Mouse (Mus musculus): ENCODE data around the gene Ttll11. TPM values are rescaled to one million over a fixed set of nuclear protein-coding genes. Genes with fewer than 3 reads are reported as not detected.

The Ttll11 gene
- total and polyA plus RNA-seq, 2 experiments from 2014 or later, result 1.7 to 5.0 TPM

DNA sequence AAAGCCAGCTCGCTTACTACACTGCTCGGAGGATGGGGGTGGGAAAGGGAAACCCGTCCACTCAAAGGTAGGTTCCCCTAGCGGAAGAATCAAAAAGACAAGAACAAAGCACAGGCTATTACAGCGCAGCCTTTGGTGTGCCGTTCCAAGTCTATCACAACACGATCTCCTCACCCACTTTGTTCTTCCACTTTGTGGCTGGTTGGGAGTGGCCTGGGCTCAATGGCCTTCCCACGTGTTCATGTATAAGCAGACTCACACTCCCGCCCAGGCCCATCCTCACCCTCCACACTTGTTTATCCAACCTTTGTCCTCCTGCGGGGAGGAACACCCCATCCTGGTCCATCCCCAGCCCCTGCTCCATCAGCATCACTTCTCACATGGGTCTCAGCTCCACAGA is 196.3 kb downstream of the Ttll11 start:
- Histone ChIP-seq H3K4me3 (ENCODE audit: low read depth, low read length) (no peak overlapping the region), H3K9ac (replicated peaks; ENCODE audit: low read depth, low read length) (no peak overlapping the region), H3K27ac (ENCODE audit: low read depth) (no peak overlapping the region), H3K36me3 (replicated peaks; ENCODE audit: control insufficient read depth, insufficient read depth, low read length) (no peaks in the 10 kb centered on the region), H3K4me2 (ENCODE audit: low read depth, low read length) (no peak overlapping the region), H3K4me1 (ENCODE audit: control insufficient read depth, insufficient read depth) (no peaks in the 10 kb centered on the region), H3K27me3 (ENCODE audit: control insufficient read depth, insufficient read depth, low read length) (no peaks in the 10 kb centered on the region), H3K9me3 (replicated peaks; ENCODE audit: control insufficient read depth, low read length) (no peaks in the 10 kb centered on the region)
- no peak for DNase-seq (ENCODE audit: low spot score)
- 65% methylated on average over 10 of the region's 10 CpGs for WGBS
- TF ChIP-seq EP300 (IDR thresholded peaks at IDR 0.05; ENCODE audit: low read depth), result no peak
- TF ChIP-seq CTCF (IDR thresholded peaks at IDR 0.05; ENCODE audit: low read depth), result no peak
- ATAC-seq (ENCODE audit: insufficient read depth, low read depth), result no peak

DNA sequence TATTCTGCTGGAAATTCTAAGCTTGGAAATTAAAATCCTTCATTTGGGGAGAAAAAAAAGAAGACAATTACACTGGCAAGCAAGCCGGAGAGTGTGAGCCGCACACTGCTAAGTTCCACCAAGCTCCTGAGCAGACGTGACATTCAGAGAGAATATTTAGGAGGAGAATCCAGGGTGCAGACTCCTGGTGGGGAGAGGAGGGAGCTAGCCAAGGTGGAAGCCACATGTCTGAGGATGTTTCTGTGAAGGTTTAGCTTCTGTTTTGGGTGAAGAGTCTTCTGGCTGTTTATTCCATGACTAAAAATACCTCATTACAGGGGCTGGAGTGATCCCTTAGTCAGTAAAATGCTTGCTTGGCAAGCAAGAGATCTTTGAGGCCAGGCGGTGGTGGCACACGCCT is 200.4 kb downstream of the Ttll11 start:
- DNase-seq (ENCODE audit: low spot score), result no peak
- Histone ChIP-seq H3K4me1 (ENCODE audit: control insufficient read depth, insufficient read depth) (peaks cover 5% of the 10 kb centered on the region), H3K9ac (replicated peaks; ENCODE audit: low read depth, low read length) (no peak overlapping the region), H3K9me3 (replicated peaks; ENCODE audit: control insufficient read depth, low read length) (no peaks in the 10 kb centered on the region), H3K27me3 (ENCODE audit: control insufficient read depth, insufficient read depth, low read length) (no peaks in the 10 kb centered on the region), H3K36me3 (replicated peaks; ENCODE audit: control insufficient read depth, insufficient read depth, low read length) (no peaks in the 10 kb centered on the region), H3K4me2 (ENCODE audit: low read depth, low read length) (no peak overlapping the region), H3K27ac (ENCODE audit: low read depth) (no peak overlapping the region), H3K4me3 (ENCODE audit: low read depth, low read length) (no peak overlapping the region)
- ATAC-seq (ENCODE audit: insufficient read depth, low read depth), result no peak
- TF ChIP-seq EP300 (IDR thresholded peaks at IDR 0.05; ENCODE audit: low read depth) (no peak), CTCF (IDR thresholded peaks at IDR 0.05; ENCODE audit: low read depth) (no peak)
- WGBS, result 81% methylated on average over 5 of the region's 5 CpGs

- TF ChIP-seq EP300 (IDR thresholded peaks at IDR 0.05; ENCODE audit: low read depth), result no peak
- no peak for TF ChIP-seq CTCF (IDR thresholded peaks at IDR 0.05; ENCODE audit: low read depth)
- Histone ChIP-seq H3K4me1 (ENCODE audit: control insufficient read depth, insufficient read depth) (peaks cover 5% of the 10 kb centered on the region), H3K4me2 (ENCODE audit: low read depth, low read length) (0 out of 2 replicates have a peak overlapping the region, but pooled peaks have one; percentile 8), H3K27ac (ENCODE audit: low read depth) (no peak overlapping the region), H3K4me3 (ENCODE audit: low read depth, low read length) (no peak overlapping the region), H3K36me3 (replicated peaks; ENCODE audit: control insufficient read depth, insufficient read depth, low read length) (no peaks in the 10 kb centered on the region), H3K27me3 (ENCODE audit: control insufficient read depth, insufficient read depth, low read length) (no peaks in the 10 kb centered on the region), H3K9ac (replicated peaks; ENCODE audit: low read depth, low read length) (no peak overlapping the region), H3K9me3 (replicated peaks; ENCODE audit: control insufficient read depth, low read length) (no peaks in the 10 kb centered on the region)
- WGBS, result 71% methylated on average over 9 of the region's 9 CpGs
- no peak for DNase-seq (ENCODE audit: low spot score)
- ATAC-seq (ENCODE audit: insufficient read depth, low read depth), result no peak
Observed at GRCm38 (mm10) chr2:35776935-35777334, 202.8 kb downstream of the Ttll11 start.

- Histone ChIP-seq H3K9ac (replicated peaks; ENCODE audit: low read depth, low read length) (no peak overlapping the region), H3K27ac (ENCODE audit: low read depth) (peak overlapping the region; percentile 36; the same call in 1 of the 2 replicates), H3K9me3 (replicated peaks; ENCODE audit: control insufficient read depth, low read length) (no peaks in the 10 kb centered on the region), H3K27me3 (ENCODE audit: control insufficient read depth, insufficient read depth, low read length) (no peaks in the 10 kb centered on the region), H3K4me2 (ENCODE audit: low read depth, low read length) (no peak overlapping the region), H3K4me1 (ENCODE audit: control insufficient read depth, insufficient read depth) (peaks cover 5% of the 10 kb centered on the region), H3K4me3 (ENCODE audit: low read depth, low read length) (no peak overlapping the region), H3K36me3 (replicated peaks; ENCODE audit: control insufficient read depth, insufficient read depth, low read length) (no peaks in the 10 kb centered on the region)
- ATAC-seq (ENCODE audit: insufficient read depth, low read depth) (peak; percentile 92), DNase-seq (ENCODE audit: low spot score) (peak; percentile 81)
- TF ChIP-seq CTCF (IDR thresholded peaks at IDR 0.05; ENCODE audit: low read depth) (no peak), EP300 (IDR thresholded peaks at IDR 0.05; ENCODE audit: low read depth) (peak; percentile 55; the same call in 1 of the 2 replicates)
- WGBS, result 20% methylated on average over 5 of the region's 5 CpGs
Observed at GRCm38 (mm10) chr2:35775651-35776055, 204.1 kb downstream of the Ttll11 start.

- Histone ChIP-seq H3K27me3 (ENCODE audit: control insufficient read depth, insufficient read depth, low read length) (no peaks in the 10 kb centered on the region), H3K36me3 (replicated peaks; ENCODE audit: control insufficient read depth, insufficient read depth, low read length) (no peaks in the 10 kb centered on the region), H3K27ac (ENCODE audit: low read depth) (no peak overlapping the region), H3K9me3 (replicated peaks; ENCODE audit: control insufficient read depth, low read length) (no peaks in the 10 kb centered on the region), H3K9ac (replicated peaks; ENCODE audit: low read depth, low read length) (no peak overlapping the region), H3K4me2 (ENCODE audit: low read depth, low read length) (no peak overlapping the region), H3K4me3 (ENCODE audit: low read depth, low read length) (no peak overlapping the region), H3K4me1 (ENCODE audit: control insufficient read depth, insufficient read depth) (peaks cover 9% of the 10 kb centered on the region)
- ATAC-seq (ENCODE audit: insufficient read depth, low read depth) (no peak), DNase-seq (ENCODE audit: low spot score) (no peak)
- WGBS, result 64% methylated on average over 2 of the region's 2 CpGs
- no peak for TF ChIP-seq EP300 (IDR thresholded peaks at IDR 0.05; ENCODE audit: low read depth)
- no peak for TF ChIP-seq CTCF (IDR thresholded peaks at IDR 0.05; ENCODE audit: low read depth)
Observed at GRCm38 (mm10) chr2:35770541-35770940, 209.2 kb downstream of the Ttll11 start.

DNA sequence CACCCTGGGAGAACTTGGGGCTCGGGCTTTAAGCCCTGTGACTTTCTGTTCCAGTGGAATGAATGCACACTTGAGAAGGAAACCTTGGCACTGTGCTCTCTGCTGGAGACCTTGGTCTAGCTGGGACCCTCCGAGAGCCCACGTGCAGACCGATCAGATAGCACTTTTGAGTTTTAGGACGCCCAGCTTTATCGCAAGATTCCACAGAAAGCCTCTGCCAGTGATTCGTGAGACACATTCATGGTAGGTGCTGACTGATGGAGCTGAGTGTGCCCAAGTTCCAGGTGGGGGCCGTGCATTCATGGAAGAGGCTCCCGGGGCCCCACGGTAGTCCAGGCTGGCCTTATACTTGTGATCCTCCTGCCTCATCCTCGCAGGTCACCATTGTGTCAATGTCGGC is 210.3 kb downstream of the Ttll11 start:
- Histone ChIP-seq H3K4me1 (ENCODE audit: control insufficient read depth, insufficient read depth) (peaks cover 9% of the 10 kb centered on the region), H3K4me3 (ENCODE audit: low read depth, low read length) (no peak overlapping the region), H3K27me3 (ENCODE audit: control insufficient read depth, insufficient read depth, low read length) (no peaks in the 10 kb centered on the region), H3K9ac (replicated peaks; ENCODE audit: low read depth, low read length) (no peak overlapping the region), H3K9me3 (replicated peaks; ENCODE audit: control insufficient read depth, low read length) (no peaks in the 10 kb centered on the region), H3K4me2 (ENCODE audit: low read depth, low read length) (no peak overlapping the region), H3K27ac (ENCODE audit: low read depth) (no peak overlapping the region), H3K36me3 (replicated peaks; ENCODE audit: control insufficient read depth, insufficient read depth, low read length) (no peaks in the 10 kb centered on the region)
- ATAC-seq (ENCODE audit: insufficient read depth, low read depth), result no peak
- WGBS, result 74% methylated on average over 12 of the region's 12 CpGs
- DNase-seq (ENCODE audit: low spot score), result no peak
- no peak for TF ChIP-seq EP300 (IDR thresholded peaks at IDR 0.05; ENCODE audit: low read depth)
- no peak for TF ChIP-seq CTCF (IDR thresholded peaks at IDR 0.05; ENCODE audit: low read depth)
